Mouse (Mus musculus) kidney, adult 11 months (tissue): ENCODE results near the gene Smarcb1.
"Not testable (repeated sequence)": the region's sequence is repeated elsewhere in the genome, so short reads cannot be mapped to it uniquely, and the experiment has no call there.

Source experiments
- DNase-seq: peaks from one replicate; pipeline ENCODE4 v3.0.0; 2022

Gene Smarcb1

DNA sequence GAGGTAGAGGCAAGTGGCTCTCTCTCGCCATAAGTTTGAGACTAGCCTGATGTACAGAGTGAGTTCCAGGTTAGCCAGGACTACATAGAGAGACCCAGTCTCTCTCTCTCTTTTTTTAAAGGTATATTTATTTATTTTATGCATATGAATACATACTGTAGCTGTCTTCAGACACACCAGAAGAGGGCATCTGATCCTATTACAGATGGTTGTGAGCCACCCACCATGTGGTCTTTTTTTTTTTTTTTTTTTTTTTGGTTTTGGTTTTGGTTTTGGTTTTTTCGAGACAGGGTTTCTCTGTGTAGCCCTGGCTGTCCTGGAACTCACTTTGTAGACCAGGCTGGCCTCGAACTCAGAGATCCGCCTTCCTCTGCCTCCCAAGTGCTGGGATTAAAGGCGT, 33.9 kb downstream of the Smarcb1 start:
- DNase-seq = not testable (repeated sequence)

DNA sequence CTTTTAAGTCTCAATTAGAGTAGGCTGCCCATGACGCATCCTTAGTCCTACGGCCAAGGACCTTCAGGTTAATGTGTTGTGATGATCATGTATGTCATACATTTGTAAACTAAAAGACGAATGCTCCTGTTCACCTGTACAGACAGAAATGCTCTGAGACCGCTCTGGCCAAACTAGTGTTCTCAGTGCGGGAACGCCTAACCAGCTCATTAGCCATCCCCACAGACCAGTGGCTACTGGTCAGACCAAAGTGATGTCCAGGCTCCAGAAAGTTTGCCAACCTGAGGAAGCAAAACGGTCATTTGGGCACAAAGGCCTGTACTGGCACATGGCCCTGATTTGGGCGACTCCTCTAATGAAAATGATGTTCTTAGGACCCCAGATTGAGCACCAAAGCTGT, 36.7 kb downstream of the Smarcb1 start:
- no peak for DNase-seq

DNA sequence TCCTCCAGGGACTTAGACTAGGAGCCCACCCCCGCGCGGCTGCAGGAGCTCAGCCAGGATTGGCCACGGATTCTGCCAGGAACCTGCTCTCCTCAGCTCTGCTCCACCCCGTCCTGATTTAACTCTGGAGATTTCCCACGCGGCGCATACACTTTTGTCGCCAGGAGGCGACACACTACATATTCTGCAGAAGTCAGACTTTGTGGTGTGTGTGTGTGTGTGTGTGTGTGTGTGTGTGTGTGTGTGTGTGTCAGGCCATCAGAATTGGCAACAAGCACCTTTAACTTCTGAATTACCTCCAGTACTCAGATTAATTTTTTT, 38.2 kb downstream of the Smarcb1 start:
- DNase-seq = peak; percentile 93

DNA sequence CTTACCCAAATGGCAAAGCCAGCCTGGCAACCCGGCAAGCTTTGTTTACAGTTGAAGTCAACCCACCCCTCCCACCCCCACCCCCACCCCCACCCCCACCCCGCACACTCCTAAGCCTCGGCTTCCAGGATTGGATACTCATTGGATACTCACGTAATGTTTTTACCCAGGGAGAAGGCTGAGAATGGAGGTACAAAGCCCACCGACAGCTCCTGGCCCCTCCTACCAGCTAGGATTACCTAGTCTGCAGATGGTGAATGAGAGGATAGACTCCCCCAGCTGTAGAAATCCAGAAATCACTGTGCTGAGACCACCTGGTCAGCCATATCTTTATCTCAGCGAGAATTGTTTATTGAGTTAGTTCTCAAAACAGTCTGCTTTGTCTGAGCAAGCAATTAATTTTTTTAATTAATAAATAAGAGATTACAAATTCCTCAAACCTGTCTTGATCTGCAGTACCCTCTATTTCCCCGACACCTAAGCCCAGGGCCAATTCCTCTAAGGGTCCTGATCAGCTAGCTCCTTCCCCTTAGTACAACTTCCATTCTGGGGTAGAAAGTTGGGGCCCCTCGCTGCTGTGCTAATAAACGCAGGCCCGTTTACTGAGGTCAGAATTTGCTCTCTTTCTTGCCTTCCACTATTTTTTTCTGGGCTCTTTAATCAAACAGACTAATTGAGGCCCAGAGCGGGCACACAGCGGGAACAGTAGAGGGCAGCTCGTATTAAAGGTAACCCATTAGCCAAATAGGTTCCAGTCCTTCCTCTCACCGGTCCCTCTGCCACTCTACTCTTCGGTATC, 38.8 kb downstream of the Smarcb1 start:
- no peak for DNase-seq

DNA sequence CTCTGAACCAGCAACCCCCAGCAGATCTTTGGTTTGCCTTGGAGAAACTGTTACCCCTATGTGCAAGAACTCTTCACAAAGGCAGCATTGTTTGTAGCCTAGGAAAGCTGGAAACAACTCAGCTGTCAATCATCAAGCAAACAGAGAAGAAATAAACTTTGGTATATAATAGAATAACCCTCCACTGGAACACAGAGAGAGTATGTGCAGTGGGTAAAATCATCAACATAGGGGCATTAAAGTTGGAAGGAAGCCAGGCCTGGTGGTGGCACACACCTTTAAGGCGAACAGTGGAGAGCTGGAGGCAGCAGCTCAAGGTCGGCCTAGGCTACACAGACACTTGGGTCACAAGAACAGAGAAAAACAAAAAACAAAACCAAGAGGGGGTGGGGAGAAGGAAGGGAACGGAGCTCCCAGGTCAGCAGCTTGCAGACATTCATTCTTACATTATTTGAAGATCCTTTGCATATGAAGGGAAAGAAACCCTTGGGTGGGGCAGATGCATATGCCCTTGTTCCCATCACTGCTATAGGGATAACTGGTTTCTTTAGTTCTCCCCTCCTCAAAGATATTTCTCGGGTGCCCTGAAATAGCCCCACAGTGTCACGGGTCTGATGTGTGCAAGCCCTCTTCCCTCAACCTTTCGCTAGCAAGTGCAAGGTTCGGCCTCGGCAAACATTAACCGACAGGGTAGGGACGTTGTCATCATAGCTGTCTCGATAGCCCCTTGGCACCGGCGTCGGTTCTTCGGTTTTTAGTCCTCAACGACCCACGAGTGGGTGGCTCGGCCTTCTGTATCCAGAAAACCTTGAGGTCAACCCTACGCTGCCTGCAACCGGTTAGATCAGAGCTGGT, 39.6 kb downstream of the Smarcb1 start:
- DNase-seq = peak; percentile 89

DNA sequence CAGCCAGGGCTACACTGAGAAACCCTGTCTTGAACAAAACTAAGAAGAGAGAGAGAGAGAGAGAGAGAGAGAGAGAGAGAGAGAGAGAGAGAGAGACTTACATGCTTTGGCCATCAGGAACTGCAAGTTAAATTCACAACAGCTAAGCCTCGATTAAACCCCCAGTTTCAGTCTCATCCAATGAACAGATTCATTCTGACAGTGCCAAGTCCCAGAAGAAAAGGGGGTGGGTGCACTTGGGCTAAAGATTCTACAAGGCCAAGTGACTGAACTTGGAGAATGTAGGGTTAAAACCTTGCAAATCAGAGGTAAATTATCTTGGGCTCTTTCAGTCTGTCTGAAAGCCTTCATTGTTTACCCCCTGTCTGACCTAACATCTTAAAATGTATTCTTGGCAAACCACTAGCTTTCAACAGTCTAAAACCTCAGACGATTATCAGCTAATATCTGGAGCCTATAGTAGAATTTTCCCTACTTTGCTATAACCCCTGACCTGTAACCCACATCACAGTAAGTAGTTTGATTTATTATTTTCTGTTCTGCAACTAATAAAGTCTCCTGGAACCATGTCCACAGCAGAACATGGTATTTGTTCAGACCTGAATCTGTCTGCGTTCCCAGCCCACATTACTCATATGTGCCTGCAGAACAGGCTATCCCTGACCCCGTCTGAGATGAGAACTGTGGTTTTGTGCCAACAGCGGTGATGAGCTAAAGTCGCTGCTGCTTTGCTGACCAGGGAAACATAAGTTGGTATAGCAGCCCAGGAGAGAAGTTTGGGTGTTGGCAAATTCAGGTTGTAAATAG, 40.4 kb downstream of the Smarcb1 start:
- no peak for DNase-seq

DNA sequence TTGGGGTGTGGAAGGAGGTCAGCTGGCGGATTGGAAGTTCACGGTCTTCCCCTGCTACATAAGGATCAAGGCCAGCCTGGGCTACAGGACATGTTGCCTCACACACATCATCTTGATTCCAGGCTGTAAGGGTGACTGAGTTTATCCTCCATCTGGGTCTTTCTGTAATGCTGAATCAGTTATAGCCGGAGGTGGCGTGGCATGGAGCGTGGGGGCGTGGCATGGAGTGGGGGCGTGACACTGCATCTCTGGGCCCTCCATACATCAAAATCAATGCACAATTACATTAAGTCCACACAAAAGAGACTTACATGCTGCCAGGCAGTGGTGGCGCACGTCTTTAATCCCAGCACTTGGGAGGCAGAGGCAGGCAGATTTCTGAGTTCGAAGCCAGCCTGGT, 41.1 kb downstream of the Smarcb1 start:
- no peak for DNase-seq

DNA sequence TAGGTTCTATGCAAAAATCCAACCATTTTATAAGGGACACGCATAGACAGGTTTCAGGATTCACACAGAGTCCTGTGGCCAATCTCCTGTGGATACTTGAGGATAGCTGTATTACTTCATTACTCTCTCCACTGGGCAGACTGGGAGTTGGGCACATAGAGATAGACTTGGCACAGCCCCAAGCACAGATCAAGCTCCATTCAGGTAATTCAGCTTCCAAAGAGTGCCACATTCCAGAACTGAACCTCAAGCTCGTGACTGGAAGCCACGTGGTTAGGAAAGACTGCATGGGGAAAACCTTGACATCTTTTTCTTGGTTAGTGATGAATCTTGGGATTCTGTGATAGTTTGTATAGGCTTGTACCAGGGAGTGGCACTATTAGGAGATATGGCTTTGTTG, 42.6 kb downstream of the Smarcb1 start:
- peak; percentile 79 for DNase-seq

DNA sequence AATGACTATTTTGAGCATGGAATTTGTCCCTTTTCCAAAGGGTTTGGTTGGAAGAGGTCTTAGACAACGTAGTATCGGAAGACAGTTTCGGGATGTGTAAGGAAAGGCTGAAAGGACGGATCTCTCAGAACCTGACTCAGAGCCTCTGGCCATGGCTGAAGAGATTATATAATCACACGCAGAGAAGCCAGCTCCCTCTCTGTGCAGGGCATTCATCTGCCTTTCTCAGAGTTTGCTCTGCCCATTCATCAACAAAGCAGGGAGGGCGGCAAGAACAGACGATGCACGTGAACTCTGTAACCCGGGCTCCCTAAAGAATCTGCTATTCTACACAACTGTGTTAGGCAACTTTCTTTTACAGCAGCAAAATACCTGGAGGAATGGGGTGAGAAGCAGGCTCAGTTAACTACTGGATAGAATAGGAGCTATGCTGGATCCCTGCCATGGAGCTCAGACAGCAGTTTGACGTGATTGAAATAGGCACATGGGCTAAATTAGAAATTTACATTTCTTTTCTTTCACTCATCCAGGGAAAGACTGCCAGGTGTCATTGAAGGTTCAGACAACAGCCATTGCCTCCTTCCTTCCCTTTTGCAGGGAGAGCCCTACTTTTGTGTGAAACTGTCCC, 47.8 kb downstream of the Smarcb1 start:
- no peak for DNase-seq

DNA sequence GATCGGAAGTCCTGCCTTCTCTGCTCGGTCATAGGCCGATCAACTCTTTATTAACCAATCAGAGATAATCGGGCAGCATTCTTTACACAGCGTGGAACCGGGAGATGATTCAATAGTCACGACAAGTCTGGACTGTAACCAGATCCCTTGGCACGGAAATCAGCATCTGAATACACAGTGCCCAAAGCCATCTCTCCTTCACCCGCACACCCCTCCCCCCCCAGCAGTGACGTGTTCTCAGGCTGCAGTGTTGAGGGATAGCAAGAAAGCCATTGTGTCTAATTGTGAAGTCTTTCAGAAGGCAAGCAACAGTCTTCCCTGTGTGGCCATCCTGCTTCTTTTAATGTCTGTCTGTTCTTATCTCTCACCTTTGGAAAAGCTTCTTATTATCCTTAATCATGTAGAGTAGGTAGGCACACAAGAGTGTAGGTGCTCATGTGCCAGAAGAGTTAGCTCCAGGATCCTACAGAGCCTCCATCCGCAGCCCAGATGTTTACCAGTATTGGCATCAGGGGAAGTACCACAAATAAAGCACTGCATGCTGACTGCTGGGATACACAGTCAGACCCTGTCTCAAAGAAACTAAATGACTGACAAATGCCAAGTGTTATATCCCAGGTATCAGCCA, 48.4 kb downstream of the Smarcb1 start:
- peak; percentile 58 for DNase-seq

DNA sequence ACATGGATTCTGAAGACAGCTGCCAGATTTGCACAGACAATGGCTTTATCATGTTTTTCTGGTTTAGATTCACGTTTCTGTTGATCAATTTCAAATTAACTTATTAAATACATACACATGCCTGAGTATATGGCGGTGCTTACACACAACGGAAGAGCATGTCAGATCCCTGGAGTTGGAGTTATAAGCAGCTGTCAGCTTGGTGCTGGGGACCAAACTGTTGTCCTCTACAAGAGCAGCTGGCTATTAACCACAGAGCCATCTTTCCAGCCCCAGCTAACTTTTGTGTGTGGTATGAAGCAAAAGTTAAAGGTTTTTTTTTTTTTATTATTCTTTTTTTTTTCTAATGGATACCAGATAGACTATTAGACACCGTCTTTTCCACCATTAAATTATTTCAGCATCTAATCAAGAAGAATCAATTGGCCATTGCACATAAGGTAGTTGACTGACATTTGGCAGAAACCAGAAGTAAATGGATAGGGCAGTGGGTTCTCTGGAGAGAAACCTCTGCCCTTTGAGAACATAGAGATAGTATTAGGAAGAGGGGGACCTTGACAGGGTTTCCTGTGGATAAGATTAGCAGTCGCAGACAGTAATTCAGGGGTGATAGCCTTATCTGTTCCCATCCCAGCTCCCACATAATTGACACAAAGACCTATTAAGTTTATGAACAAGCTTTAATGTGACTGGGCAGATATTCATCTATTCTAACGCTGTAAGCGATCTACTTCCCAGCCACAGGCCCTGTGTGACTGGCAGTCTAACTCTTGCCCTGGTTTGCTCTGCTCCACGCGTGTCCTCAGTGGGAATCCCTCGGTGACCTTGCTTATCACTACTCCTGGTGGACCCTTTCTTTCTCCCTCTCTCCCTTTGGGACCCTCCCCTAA, 49.1 kb downstream of the Smarcb1 start:
- no peak for DNase-seq

DNA sequence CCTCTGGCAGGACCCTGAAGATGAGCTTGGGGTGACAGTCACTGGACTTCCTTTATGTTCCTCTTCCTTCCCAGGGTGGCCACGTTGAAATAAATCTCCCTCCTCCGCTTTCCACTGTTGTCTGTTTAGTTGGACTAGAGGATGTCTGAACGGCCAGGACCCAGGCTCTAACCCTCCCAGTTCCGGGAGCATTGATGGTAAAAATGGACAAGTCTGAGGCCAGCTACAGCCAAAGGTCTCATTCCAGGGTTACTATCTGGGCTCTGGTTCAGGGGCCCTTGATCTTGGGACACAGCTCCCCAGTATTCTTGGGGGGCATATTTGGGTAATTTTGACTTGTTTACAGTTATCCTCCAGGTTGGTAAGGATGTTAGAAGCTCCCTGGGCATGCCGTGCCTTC, 59.8 kb downstream of the Smarcb1 start:
- no peak for DNase-seq

DNA sequence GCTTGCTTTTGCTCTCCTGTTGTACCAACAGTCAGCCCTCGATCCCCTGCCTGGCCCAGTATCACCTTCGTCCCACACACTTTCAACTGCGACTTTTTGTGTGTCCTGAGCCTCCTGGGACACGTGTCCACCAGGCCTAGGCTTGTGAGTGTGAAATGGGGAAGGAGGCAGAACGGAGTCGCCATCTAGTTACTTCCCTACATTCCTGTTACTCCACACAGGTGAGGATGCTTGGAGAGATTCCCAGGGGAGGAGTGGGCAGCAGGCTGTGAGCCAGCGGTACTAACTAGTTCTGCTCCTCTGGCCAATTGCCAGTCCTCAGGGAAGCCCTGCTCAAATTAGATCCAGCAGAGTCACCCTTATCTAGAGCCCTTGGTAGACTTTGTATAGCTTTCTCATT, 60.7 kb downstream of the Smarcb1 start:
- peak; percentile 46 for DNase-seq

DNA sequence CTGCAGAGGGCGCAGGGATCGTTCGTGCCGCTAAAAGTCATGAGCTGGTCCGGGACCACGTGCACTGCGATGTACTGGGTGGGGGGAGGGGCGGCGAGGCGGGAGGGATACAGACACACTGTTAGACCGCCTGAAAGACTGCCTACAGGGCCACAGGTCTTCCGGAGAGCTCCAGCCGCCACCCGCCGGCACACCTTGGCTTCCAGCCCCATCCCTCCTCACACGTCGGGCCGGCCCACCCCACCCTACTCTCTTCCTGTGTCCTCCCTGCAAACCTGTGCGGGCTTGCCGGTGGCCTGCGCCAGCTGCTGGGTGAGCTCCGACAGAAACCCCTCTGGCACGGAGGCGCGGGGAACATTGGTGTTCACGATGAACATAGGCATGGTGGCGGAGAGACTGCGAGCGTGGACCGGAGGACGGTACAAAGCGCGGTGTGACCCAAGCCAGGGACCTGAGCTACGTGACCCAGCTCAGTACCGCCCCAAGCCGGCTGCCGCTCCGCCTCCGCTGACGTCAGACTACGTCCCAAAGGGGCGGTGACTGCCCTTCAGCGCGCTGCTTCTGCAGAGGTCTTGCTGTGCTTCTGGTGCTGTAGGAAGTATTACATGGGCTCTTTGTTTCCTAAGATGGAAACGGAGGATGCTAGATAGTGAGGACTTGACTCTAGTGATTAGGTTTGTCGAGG, 61.5 kb downstream of the Smarcb1 start, which contains the start of gene Mif:
Gene Mif, minus strand, starts transcription at position 455 of the 685 bp plus-strand sequence.
- DNase-seq = peak; percentile 89

DNA sequence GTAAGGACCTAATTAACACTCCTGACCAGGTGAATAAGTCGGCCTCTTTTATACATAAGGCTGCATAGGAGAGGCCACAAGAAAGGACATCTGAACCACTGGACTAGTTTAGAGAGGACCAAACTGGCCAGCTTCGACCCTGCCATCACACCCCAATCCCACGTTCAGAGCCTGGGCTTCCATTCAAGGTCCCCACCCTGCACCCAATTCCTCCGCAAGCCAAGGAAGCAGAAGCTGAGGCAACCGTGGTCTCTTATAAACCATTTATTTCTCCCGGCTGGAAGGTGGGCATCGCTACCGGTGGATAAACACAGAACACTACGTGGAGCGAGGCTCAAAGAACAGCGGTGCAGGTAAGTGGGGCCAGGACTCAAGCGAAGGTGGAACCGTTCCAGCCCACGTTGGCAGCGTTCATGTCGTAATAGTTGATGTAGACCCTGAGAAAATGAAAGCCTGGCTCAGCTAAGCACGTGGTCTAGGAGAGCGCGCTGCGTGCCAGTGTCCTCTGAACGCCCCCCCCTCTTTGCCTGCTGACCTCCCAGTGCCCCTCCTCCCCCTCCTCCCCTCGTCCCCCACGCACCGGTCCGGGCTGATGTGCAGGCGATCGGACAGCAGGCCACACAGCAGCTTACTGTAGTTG, 62.2 kb downstream of the Smarcb1 start:
- DNase-seq = peak; percentile 61

DNA sequence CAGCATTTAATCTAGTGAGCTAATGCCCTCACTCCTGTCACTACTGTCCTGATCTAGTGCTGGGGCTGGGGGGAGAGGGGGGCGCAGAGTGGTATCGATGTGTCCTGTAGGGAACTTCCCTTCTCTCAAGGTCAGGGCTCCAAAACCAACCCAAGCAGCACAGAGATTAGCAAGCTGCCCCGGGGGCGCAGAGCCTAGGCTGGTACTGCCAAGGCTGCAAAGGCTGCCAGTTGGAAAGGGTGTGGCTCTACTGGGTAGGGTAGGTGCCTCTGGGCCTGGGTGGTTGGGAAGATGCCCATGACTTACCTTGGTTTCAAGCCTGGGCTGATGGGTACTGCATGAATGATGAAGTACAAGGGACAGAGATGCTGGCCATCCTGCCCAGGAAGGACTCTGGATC, 63.8 kb downstream of the Smarcb1 start:
- DNase-seq = peak; percentile 62

DNA sequence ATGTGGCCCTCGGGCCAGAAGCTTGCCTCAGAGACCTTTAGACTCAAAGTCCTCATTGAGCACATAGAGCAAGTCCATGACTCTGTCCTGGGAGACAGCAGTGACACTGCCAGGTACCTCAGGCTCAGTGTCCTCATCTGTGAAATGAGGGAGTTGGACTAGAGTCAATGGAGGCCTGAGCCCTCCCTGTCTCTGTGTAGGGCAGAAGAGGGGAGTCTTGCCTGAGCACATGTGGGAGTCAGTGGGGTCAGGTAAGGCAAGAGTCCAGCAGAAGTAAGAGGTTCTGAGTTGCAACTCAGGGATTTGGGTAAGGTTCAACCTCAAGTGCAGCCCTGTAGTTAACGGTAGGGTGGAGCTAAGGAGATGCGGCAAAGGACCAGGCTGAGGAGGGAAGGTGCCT, 64.4 kb downstream of the Smarcb1 start:
- peak; percentile 45 for DNase-seq

DNA sequence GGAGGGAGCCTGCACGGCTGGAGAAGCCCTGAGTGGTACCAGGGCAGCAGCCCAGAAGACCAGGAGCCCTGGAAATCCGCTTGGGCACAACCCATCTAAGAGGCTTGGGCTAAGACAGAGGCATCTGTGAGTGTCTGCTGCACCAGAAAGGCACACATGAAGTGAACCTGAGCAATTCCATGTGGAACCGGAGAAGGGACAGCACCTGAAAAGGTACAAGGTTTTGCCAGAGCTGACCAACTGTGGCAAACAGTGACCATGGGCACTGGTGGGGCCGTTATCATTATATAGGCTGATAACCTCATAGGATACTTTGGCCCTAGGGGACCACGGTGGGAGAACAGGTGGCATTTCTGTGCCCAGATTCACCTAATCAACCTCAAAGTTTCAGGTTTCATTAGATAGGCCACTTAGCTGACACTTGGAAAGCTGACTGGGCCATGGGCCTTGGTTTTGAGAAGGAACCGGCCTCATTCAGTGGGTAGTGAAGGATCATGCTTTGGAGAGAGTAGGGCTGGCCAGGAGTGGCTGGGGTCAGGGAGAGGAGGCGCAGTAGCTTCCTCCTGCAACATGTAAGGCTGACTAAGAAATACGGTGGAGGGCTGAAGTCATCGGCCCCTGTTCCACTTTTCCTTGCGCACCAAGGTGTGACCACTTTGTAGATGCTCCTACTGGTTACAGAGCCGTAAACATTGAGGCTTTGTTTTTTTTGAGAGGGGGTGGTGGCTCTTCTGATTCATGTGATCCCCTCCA, 65.1 kb downstream of the Smarcb1 start:
- no peak for DNase-seq

DNA sequence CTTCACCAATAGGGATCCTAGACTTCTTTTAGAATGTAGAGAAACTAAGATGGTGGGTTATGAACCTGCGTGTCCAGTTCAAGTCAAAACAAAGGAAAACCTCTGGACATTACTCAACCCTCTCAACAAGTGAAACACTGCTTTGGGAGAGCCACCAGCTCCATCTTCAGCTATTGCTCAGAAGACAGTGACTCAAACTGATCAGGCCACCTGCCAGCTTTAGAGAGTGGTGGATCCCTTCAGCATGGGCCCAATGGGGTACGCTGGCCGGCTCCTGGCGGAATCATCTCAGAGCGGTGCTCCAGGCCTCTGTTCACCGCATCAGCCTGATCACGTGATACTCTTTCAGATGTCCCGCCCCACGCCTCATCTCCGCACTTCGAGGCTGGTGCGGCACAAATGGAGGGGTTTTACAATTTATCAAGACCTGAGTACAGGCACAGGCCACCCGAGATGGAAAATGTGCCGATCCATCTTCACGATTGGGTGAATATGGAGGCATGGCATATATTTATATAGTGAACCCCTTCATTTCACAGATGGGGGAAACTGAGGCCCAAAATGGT, 65.9 kb downstream of the Smarcb1 start:
- DNase-seq = no peak
